Mouse (Mus musculus) forebrain, embryonic 12.5 days (tissue): ENCODE measurements around the gene Cald1. TPM values are rescaled to one million over a fixed set of nuclear protein-coding genes. Genes with fewer than 3 reads are reported as not detected.

Source experiments
- ATAC-seq: fragments of 200-750 bp; cut with Nextera tagmentation; 2 replicates; pipeline ENCODE4 v1.8.0; 2017; ENCODE audit warnings: moderate TSS enrichment; ENCODE audit not compliant: low FRiP score
- H3K27ac ChIP-seq: fragments of 300-500 bp; sonication (generic); 2 replicates; pipeline ENCODE4 v1.5.1; 2016; ENCODE audit warnings: mild to moderate bottlenecking
- H3K27me3 ChIP-seq: fragments of 300-500 bp; sonication (generic); 2 replicates; pipeline ENCODE4 v1.6.1; 2016; ENCODE audit warnings: mild to moderate bottlenecking
- H3K36me3 ChIP-seq: fragments of 300-500 bp; sonication (generic); replicated peaks from 2 replicates; pipeline ENCODE4 v1.6.1; 2016; ENCODE audit warnings: mild to moderate bottlenecking
- H3K4me1 ChIP-seq: fragments of 300-500 bp; sonication (generic); 2 replicates; pipeline ENCODE4 v1.6.1; 2016
- H3K4me2 ChIP-seq: fragments of 300-500 bp; sonication (generic); 2 replicates; pipeline ENCODE4 v1.6.1; 2016; ENCODE audit warnings: mild to moderate bottlenecking, moderate library complexity
- H3K4me3 ChIP-seq: fragments of 300-500 bp; sonication (generic); replicated peaks from 2 replicates; pipeline ENCODE4 v1.5.1; 2016; ENCODE audit warnings: mild to moderate bottlenecking
- H3K9ac ChIP-seq: fragments of 300-500 bp; sonication (generic); 2 replicates; pipeline ENCODE4 v1.6.1; 2016; ENCODE audit warnings: mild to moderate bottlenecking
- H3K9me3 ChIP-seq: fragments of 300-500 bp; sonication (generic); 2 replicates; pipeline ENCODE4 v1.6.1; 2016
- WGBS: fragments of 180-500 bp; shearing (Covaris S2); methylation state at CpG from one replicate; pipeline ENCODE4 v1.1.7; 2016; 5-methylcytosine and 5-hydroxymethylcytosine counted together
- polyA plus RNA-seq: library from polyadenylated mRNA; unstranded; fragments of >200 nt; fragmentation: Nextera tagmentation; extraction: Ambion mirVana; gene quantifications from 2 replicates; pipeline ENCODE4 v1.2.1, GENCODE M21; 2016

The Cald1 gene
- polyA plus RNA-seq, 1 experiment from 2014 or later, result 133 TPM

GRCm38 (mm10) chr6:34758340-34758739, 160.0 kb downstream of the Cald1 start:
- Histone ChIP-seq H3K27me3 (no peaks in the 10 kb centered on the region), H3K9ac (no peak overlapping the region), H3K4me2 (no peak overlapping the region), H3K27ac (no peak overlapping the region), H3K9me3 (no peaks in the 10 kb centered on the region), H3K4me1 (no peaks in the 10 kb centered on the region), H3K4me3 (no peak overlapping the region), H3K36me3 (peaks cover 38% of the 10 kb centered on the region)
- WGBS, result 90% methylated on average over 2 of the region's 2 CpGs
- no peak for ATAC-seq

- WGBS, result 54% methylated on average over 4 of the region's 4 CpGs
Observed at GRCm38 (mm10) chr6:34760023-34760422, 161.7 kb downstream of the Cald1 start.

GRCm38 (mm10) chr6:34765721-34766120, 167.4 kb downstream of the Cald1 start:
- Histone ChIP-seq H3K4me1 (no peaks in the 10 kb centered on the region), H3K9me3 (no peaks in the 10 kb centered on the region), H3K36me3 (peaks cover 22% of the 10 kb centered on the region), H3K9ac (no peak overlapping the region), H3K27me3 (no peaks in the 10 kb centered on the region), H3K27ac (no peak overlapping the region), H3K4me2 (no peak overlapping the region), H3K4me3 (no peak overlapping the region)
- no peak for ATAC-seq
- 92% methylated on average over 5 of the region's 5 CpGs for WGBS

More at GRCm38 (mm10) chr6:34760023-34760422, 161.7 kb downstream of the Cald1 start:
- no peak overlapping the region for H3K27ac ChIP-seq
- H3K27me3 ChIP-seq, result no peaks in the 10 kb centered on the region
- H3K36me3 ChIP-seq, result peaks cover 38% of the 10 kb centered on the region
- no peak overlapping the region for H3K9ac ChIP-seq
- ATAC-seq, result no peak
- no peaks in the 10 kb centered on the region for H3K9me3 ChIP-seq
- H3K4me3 ChIP-seq, result no peak overlapping the region
- no peak overlapping the region for H3K4me2 ChIP-seq
- no peaks in the 10 kb centered on the region for H3K4me1 ChIP-seq

- no peaks in the 10 kb centered on the region for H3K27me3 ChIP-seq
- H3K4me2 ChIP-seq, result no peak overlapping the region
- H3K4me3 ChIP-seq, result no peak overlapping the region
- H3K36me3 ChIP-seq, result peaks cover 20% of the 10 kb centered on the region
- no peak for ATAC-seq
- H3K9me3 ChIP-seq, result no peaks in the 10 kb centered on the region
- no peak overlapping the region for H3K9ac ChIP-seq
- H3K27ac ChIP-seq, result no peak overlapping the region
- 93% methylated on average over 2 of the region's 2 CpGs for WGBS
- no peaks in the 10 kb centered on the region for H3K4me1 ChIP-seq
Observed at GRCm38 (mm10) chr6:34769984-34770383, 171.7 kb downstream of the Cald1 start.

GRCm38 (mm10) chr6:34770491-34770890, 172.2 kb downstream of the Cald1 start:
- H3K4me2 ChIP-seq, result no peak overlapping the region
- H3K4me3 ChIP-seq, result no peak overlapping the region
- WGBS, result 91% methylated on average over 6 of the region's 6 CpGs
- H3K27me3 ChIP-seq, result no peaks in the 10 kb centered on the region
- H3K27ac ChIP-seq, result no peak overlapping the region
- H3K9ac ChIP-seq, result no peak overlapping the region
- no peaks in the 10 kb centered on the region for H3K9me3 ChIP-seq
- no peak for ATAC-seq
- no peaks in the 10 kb centered on the region for H3K4me1 ChIP-seq
- peaks cover 20% of the 10 kb centered on the region for H3K36me3 ChIP-seq

GRCm38 (mm10) chr6:34776396-34776795, 178.1 kb downstream of the Cald1 start:
- H3K4me1 ChIP-seq, result 0 out of 2 replicates have a peak, but pooled peaks cover 5% of the 10 kb centered on the region
- peaks cover 3% of the 10 kb centered on the region; the same call in 1 of the 2 replicates for H3K36me3 ChIP-seq
- H3K27ac ChIP-seq, result no peak overlapping the region
- H3K9ac ChIP-seq, result no peak overlapping the region
- H3K27me3 ChIP-seq, result no peaks in the 10 kb centered on the region; the same call in 1 of the 2 replicates
- H3K4me3 ChIP-seq, result no peak overlapping the region
- no peak for ATAC-seq
- no peaks in the 10 kb centered on the region for H3K9me3 ChIP-seq
- H3K4me2 ChIP-seq, result no peak overlapping the region

GRCm38 (mm10) chr6:34777094-34777493, 178.8 kb downstream of the Cald1 start:
- Histone ChIP-seq H3K4me3 (no peak overlapping the region), H3K9me3 (no peaks in the 10 kb centered on the region), H3K27me3 (no peaks in the 10 kb centered on the region; the same call in 1 of the 2 replicates), H3K9ac (no peak overlapping the region), H3K4me2 (no peak overlapping the region), H3K27ac (no peak overlapping the region), H3K4me1 (0 out of 2 replicates have a peak, but pooled peaks cover 5% of the 10 kb centered on the region), H3K36me3 (no peaks in the 10 kb centered on the region; the same call in 1 of the 2 replicates)
- WGBS, result 84% methylated on average over 2 of the region's 2 CpGs
- ATAC-seq, result no peak

GRCm38 (mm10) chr6:34777981-34778668, 179.8 kb downstream of the Cald1 start:
- H3K27me3 ChIP-seq, result no peaks in the 10 kb centered on the region; the same call in 1 of the 2 replicates
- H3K36me3 ChIP-seq, result no peaks in the 10 kb centered on the region
- H3K4me3 ChIP-seq, result no peak overlapping the region
- no peaks in the 10 kb centered on the region for H3K9me3 ChIP-seq
- no peak overlapping the region for H3K4me2 ChIP-seq
- 0 out of 2 replicates have a peak, but pooled peaks cover 5% of the 10 kb centered on the region for H3K4me1 ChIP-seq
- no peak overlapping the region for H3K9ac ChIP-seq
- WGBS, result 74% methylated on average over 10 of the region's 10 CpGs
- ATAC-seq, result no peak
- H3K27ac ChIP-seq, result no peak overlapping the region

- H3K9me3 ChIP-seq, result no peaks in the 10 kb centered on the region
- H3K4me3 ChIP-seq, result peak within 1 kb of the TSS; percentile 69
- H3K9ac ChIP-seq, result peak within 1 kb of the TSS; percentile 89
- peak within 1 kb of the TSS; percentile 76 for H3K4me2 ChIP-seq
- WGBS, result under 1% methylated on average over 80 of the region's 81 CpGs
- peak within 1 kb of the TSS; percentile 96 for H3K27ac ChIP-seq
- H3K4me1 ChIP-seq, result 0 out of 2 replicates have a peak, but pooled peaks cover 5% of the 10 kb centered on the region
- H3K36me3 ChIP-seq, result no peaks in the 10 kb centered on the region
- peak; percentile 95 for ATAC-seq
- no peaks in the 10 kb centered on the region; the same call in 1 of the 2 replicates for H3K27me3 ChIP-seq
Observed at GRCm38 (mm10) chr6:34780231-34780942, 182.1 kb downstream of the Cald1 start, which contains the start of gene Agbl3. Gene Agbl3, plus strand, starts transcription at chr6:34780432.

- Histone ChIP-seq H3K27ac (peak overlapping the region; percentile 96), H3K9ac (peak overlapping the region; percentile 89), H3K36me3 (peaks cover 2% of the 10 kb centered on the region; the same call in 1 of the 2 replicates), H3K9me3 (no peaks in the 10 kb centered on the region), H3K4me3 (peak overlapping the region; percentile 69), H3K27me3 (no peaks in the 10 kb centered on the region; the same call in 1 of the 2 replicates), H3K4me1 (0 out of 2 replicates have a peak, but pooled peaks cover 5% of the 10 kb centered on the region), H3K4me2 (peak overlapping the region; percentile 76)
- 8% methylated on average over 13 of the region's 13 CpGs for WGBS
- ATAC-seq, result no peak
Observed at GRCm38 (mm10) chr6:34780943-34781289, 182.6 kb downstream of the Cald1 start.

- H3K4me2 ChIP-seq, result no peak overlapping the region
- 0 out of 2 replicates have a peak, but pooled peaks cover 5% of the 10 kb centered on the region for H3K4me1 ChIP-seq
- no peak overlapping the region for H3K9ac ChIP-seq
- H3K36me3 ChIP-seq, result peaks cover 3% of the 10 kb centered on the region; the same call in 1 of the 2 replicates
- ATAC-seq, result no peak
- no peak overlapping the region for H3K27ac ChIP-seq
- no peaks in the 10 kb centered on the region; the same call in 1 of the 2 replicates for H3K27me3 ChIP-seq
- WGBS, result 93% methylated on average over 1 of the region's 1 CpGs
- H3K4me3 ChIP-seq, result no peak overlapping the region
- no peaks in the 10 kb centered on the region for H3K9me3 ChIP-seq
Observed at GRCm38 (mm10) chr6:34782493-34782892, 184.2 kb downstream of the Cald1 start.

- WGBS, result 83% methylated on average over 3 of the region's 3 CpGs
- Histone ChIP-seq H3K4me3 (no peak overlapping the region), H3K27ac (no peak overlapping the region), H3K4me2 (no peak overlapping the region), H3K36me3 (no peaks in the 10 kb centered on the region), H3K4me1 (no peaks in the 10 kb centered on the region), H3K9me3 (no peaks in the 10 kb centered on the region), H3K27me3 (no peaks in the 10 kb centered on the region), H3K9ac (no peak overlapping the region)
- no peak for ATAC-seq
Observed at GRCm38 (mm10) chr6:34796881-34797280, 198.6 kb downstream of the Cald1 start.
